Mouse (Mus musculus): ENCODE measurements around the gene Gm20696. TPM values are rescaled to one million over a fixed set of nuclear protein-coding genes. Genes with fewer than 3 reads are reported as not detected.

Gm20696 gene
- polyA plus RNA-seq, 1 experiment from 2014 or later: 2.3 TPM

GRCm38 (mm10) chr6:99264192-99265093 is 402.2 kb downstream of the Gm20696 start:
- H3K9me3 ChIP-seq (replicated peaks; ENCODE audit: control insufficient read depth, low read length): no peaks in the 10 kb centered on the region
- H3K4me3 ChIP-seq (ENCODE audit: low read length): no peak overlapping the region
- no peaks in the 10 kb centered on the region for H3K36me3 ChIP-seq (ENCODE audit: control insufficient read depth, insufficient read depth)
- H3K4me2 ChIP-seq (ENCODE audit: low read depth, low read length): peak overlapping the region; percentile 27; the same call in 1 of the 2 replicates
- H3K4me1 ChIP-seq (ENCODE audit: control insufficient read depth, insufficient read depth, low read length): peaks cover 65% of the 10 kb centered on the region
- 0 out of 2 replicates have a peak, but pooled peaks have one; percentile 28 for ATAC-seq (replicated peaks; ENCODE audit: extremely low read depth, insufficient read depth, low FRiP score)
- H3K9ac ChIP-seq (ENCODE audit: low read length): no peak overlapping the region
- peak overlapping the region; percentile 5; the same call in 1 of the 2 replicates for H3K27ac ChIP-seq (ENCODE audit: low read length)
- H3K27me3 ChIP-seq (ENCODE audit: control insufficient read depth, insufficient read depth, low read length): no peaks in the 10 kb centered on the region
- 52% methylated on average over 13 of the region's 13 CpGs for WGBS

GRCm38 (mm10) chr6:99263886-99264185 is 402.8 kb downstream of the Gm20696 start:
- no peaks in the 10 kb centered on the region for H3K36me3 ChIP-seq (ENCODE audit: control insufficient read depth, insufficient read depth)
- peak overlapping the region; percentile 27 for H3K4me2 ChIP-seq (ENCODE audit: low read depth, low read length)
- no peak for ATAC-seq (replicated peaks; ENCODE audit: extremely low read depth, insufficient read depth, low FRiP score)
- H3K9ac ChIP-seq (ENCODE audit: low read length): peak overlapping the region; percentile 34; the same call in 1 of the 2 replicates
- no peak overlapping the region for H3K4me3 ChIP-seq (ENCODE audit: low read length)
- H3K27ac ChIP-seq (ENCODE audit: low read length): 0 out of 2 replicates have a peak overlapping the region, but pooled peaks have one; percentile 4
- peaks cover 65% of the 10 kb centered on the region for H3K4me1 ChIP-seq (ENCODE audit: control insufficient read depth, insufficient read depth, low read length)
- WGBS: 46% methylated on average over 2 of the region's 2 CpGs
- H3K9me3 ChIP-seq (replicated peaks; ENCODE audit: control insufficient read depth, low read length): no peaks in the 10 kb centered on the region
- no peaks in the 10 kb centered on the region for H3K27me3 ChIP-seq (ENCODE audit: control insufficient read depth, insufficient read depth, low read length)

GRCm38 (mm10) chr6:99263061-99263885 is 403.3 kb downstream of the Gm20696 start:
- H3K9ac ChIP-seq (ENCODE audit: low read length): peak overlapping the region; percentile 34
- H3K4me3 ChIP-seq (ENCODE audit: low read length): no peak overlapping the region
- no peak for ATAC-seq (replicated peaks; ENCODE audit: extremely low read depth, insufficient read depth, low FRiP score)
- no peaks in the 10 kb centered on the region for H3K27me3 ChIP-seq (ENCODE audit: control insufficient read depth, insufficient read depth, low read length)
- peak overlapping the region; percentile 27 for H3K4me2 ChIP-seq (ENCODE audit: low read depth, low read length)
- H3K27ac ChIP-seq (ENCODE audit: low read length): no peak overlapping the region
- no peaks in the 10 kb centered on the region for H3K36me3 ChIP-seq (ENCODE audit: control insufficient read depth, insufficient read depth)
- 34% methylated on average over 12 of the region's 12 CpGs for WGBS
- H3K4me1 ChIP-seq (ENCODE audit: control insufficient read depth, insufficient read depth, low read length): peaks cover 64% of the 10 kb centered on the region
- H3K9me3 ChIP-seq (replicated peaks; ENCODE audit: control insufficient read depth, low read length): no peaks in the 10 kb centered on the region

- WGBS: 28% methylated on average over 4 of the region's 4 CpGs
- no peak overlapping the region for H3K9ac ChIP-seq (ENCODE audit: low read length)
- ATAC-seq (replicated peaks; ENCODE audit: extremely low read depth, insufficient read depth, low FRiP score): no peak
- H3K27ac ChIP-seq (ENCODE audit: low read length): no peak overlapping the region
- no peaks in the 10 kb centered on the region for H3K36me3 ChIP-seq (ENCODE audit: control insufficient read depth, insufficient read depth)
- H3K9me3 ChIP-seq (replicated peaks; ENCODE audit: control insufficient read depth, low read length): no peaks in the 10 kb centered on the region
- peaks cover 60% of the 10 kb centered on the region for H3K4me1 ChIP-seq (ENCODE audit: control insufficient read depth, insufficient read depth, low read length)
- H3K4me3 ChIP-seq (ENCODE audit: low read length): no peak overlapping the region
- no peaks in the 10 kb centered on the region for H3K27me3 ChIP-seq (ENCODE audit: control insufficient read depth, insufficient read depth, low read length)
- H3K4me2 ChIP-seq (ENCODE audit: low read depth, low read length): no peak overlapping the region
Measured at GRCm38 (mm10) chr6:99261737-99262130, 404.9 kb downstream of the Gm20696 start.

GRCm38 (mm10) chr6:99260941-99261736 is 405.5 kb downstream of the Gm20696 start:
- ATAC-seq (replicated peaks; ENCODE audit: extremely low read depth, insufficient read depth, low FRiP score): no peak
- Histone ChIP-seq H3K27me3 (ENCODE audit: control insufficient read depth, insufficient read depth, low read length) (no peaks in the 10 kb centered on the region), H3K36me3 (ENCODE audit: control insufficient read depth, insufficient read depth) (no peaks in the 10 kb centered on the region), H3K9ac (ENCODE audit: low read length) (no peak overlapping the region), H3K4me1 (ENCODE audit: control insufficient read depth, insufficient read depth, low read length) (peaks cover 54% of the 10 kb centered on the region), H3K4me2 (ENCODE audit: low read depth, low read length) (no peak overlapping the region), H3K9me3 (replicated peaks; ENCODE audit: control insufficient read depth, low read length) (no peaks in the 10 kb centered on the region), H3K27ac (ENCODE audit: low read length) (peak overlapping the region; percentile 31), H3K4me3 (ENCODE audit: low read length) (no peak overlapping the region)
- 66% methylated on average over 11 of the region's 11 CpGs for WGBS

- H3K9ac ChIP-seq (ENCODE audit: low read length): no peak overlapping the region
- no peak overlapping the region for H3K27ac ChIP-seq (ENCODE audit: low read length)
- no peaks in the 10 kb centered on the region for H3K27me3 ChIP-seq (ENCODE audit: control insufficient read depth, insufficient read depth, low read length)
- H3K36me3 ChIP-seq (ENCODE audit: control insufficient read depth, insufficient read depth): no peaks in the 10 kb centered on the region
- H3K4me2 ChIP-seq (ENCODE audit: low read depth, low read length): no peak overlapping the region
- peaks cover 31% of the 10 kb centered on the region for H3K4me1 ChIP-seq (ENCODE audit: control insufficient read depth, insufficient read depth, low read length)
- no peaks in the 10 kb centered on the region for H3K9me3 ChIP-seq (replicated peaks; ENCODE audit: control insufficient read depth, low read length)
- no peak overlapping the region for H3K4me3 ChIP-seq (ENCODE audit: low read length)
- ATAC-seq (replicated peaks; ENCODE audit: extremely low read depth, insufficient read depth, low FRiP score): no peak
- 78% methylated on average over 5 of the region's 5 CpGs for WGBS
Measured at GRCm38 (mm10) chr6:99258346-99258745, 408.3 kb downstream of the Gm20696 start.

GRCm38 (mm10) chr6:99257676-99258075 is 408.9 kb downstream of the Gm20696 start:
- H3K27me3 ChIP-seq (ENCODE audit: control insufficient read depth, insufficient read depth, low read length): no peaks in the 10 kb centered on the region
- no peak overlapping the region for H3K9ac ChIP-seq (ENCODE audit: low read length)
- ATAC-seq (replicated peaks; ENCODE audit: extremely low read depth, insufficient read depth, low FRiP score): no peak
- H3K27ac ChIP-seq (ENCODE audit: low read length): no peak overlapping the region
- H3K36me3 ChIP-seq (ENCODE audit: control insufficient read depth, insufficient read depth): no peaks in the 10 kb centered on the region
- 72% methylated on average over 2 of the region's 2 CpGs for whole genome bisulfite sequencing
- H3K4me3 ChIP-seq (ENCODE audit: low read length): no peak overlapping the region
- H3K9me3 ChIP-seq (replicated peaks; ENCODE audit: control insufficient read depth, low read length): no peaks in the 10 kb centered on the region
- H3K4me2 ChIP-seq (ENCODE audit: low read depth, low read length): no peak overlapping the region
- H3K4me1 ChIP-seq (ENCODE audit: control insufficient read depth, insufficient read depth, low read length): peaks cover 25% of the 10 kb centered on the region

- Histone ChIP-seq H3K9me3 (replicated peaks; ENCODE audit: control insufficient read depth, low read length) (no peaks in the 10 kb centered on the region), H3K27ac (ENCODE audit: low read length) (no peak overlapping the region), H3K27me3 (ENCODE audit: control insufficient read depth, insufficient read depth, low read length) (no peaks in the 10 kb centered on the region), H3K36me3 (ENCODE audit: control insufficient read depth, insufficient read depth) (no peaks in the 10 kb centered on the region), H3K4me3 (ENCODE audit: low read length) (no peak overlapping the region), H3K4me1 (ENCODE audit: control insufficient read depth, insufficient read depth, low read length) (peaks cover 13% of the 10 kb centered on the region), H3K4me2 (ENCODE audit: low read depth, low read length) (no peak overlapping the region), H3K9ac (ENCODE audit: low read length) (no peak overlapping the region)
- 70% methylated on average over 8 of the region's 8 CpGs for WGBS
- ATAC-seq (replicated peaks; ENCODE audit: extremely low read depth, insufficient read depth, low FRiP score): no peak
Measured at GRCm38 (mm10) chr6:99253331-99253730, 413.3 kb downstream of the Gm20696 start.

Measured in heart, embryonic 16.5 days (tissue).